Mouse (Mus musculus) ES-E14 (cell line): Measurements from ENCODE around the gene Serpina1e. TPM values are rescaled to one million over a fixed set of nuclear protein-coding genes. Genes with fewer than 3 reads are reported as not detected.

Experiments
- DNase-seq: peaks from one replicate; pipeline ENCODE4 v3.0.0-alpha.2; 2013; ENCODE audit warnings: low read depth, low spot score
- H3K27ac ChIP-seq: 2 replicates; pipeline ENCODE4 v1.5.1; 2012; ENCODE audit warnings: low read depth, mild to moderate bottlenecking, low read length, moderate library complexity, mixed read lengths; ENCODE audit not compliant: poor library complexity, insufficient read depth, severe bottlenecking
- H3K36me3 ChIP-seq: 2 replicates; pipeline ENCODE4 v1.6.1; 2012; ENCODE audit warnings: mild to moderate bottlenecking, low read length, moderate library complexity, mixed read lengths; ENCODE audit not compliant: control insufficient read depth, poor library complexity, insufficient read depth, severe bottlenecking
- H3K4me1 ChIP-seq, 2 experiments: fragments of 150-350 bp in 1 of 2; sonication (generic) in 1 of 2; 2 replicates each; pipeline ENCODE4 v1.6.1; 2012; ENCODE audit warnings: low read length in 2 of 2, mild to moderate bottlenecking in 1 of 2, mixed read lengths in 1 of 2; ENCODE audit not compliant: control insufficient read depth in 2 of 2, insufficient read depth in 2 of 2, poor library complexity in 1 of 2
- H3K4me3 ChIP-seq, 2 experiments: fragments of 150-350 bp in 1 of 2; sonication (generic) in 1 of 2; 2 replicates each; pipeline ENCODE4 v1.5.1; 2012; ENCODE audit warnings: low read length in 2 of 2, low read depth in 1 of 2, mild to moderate bottlenecking in 1 of 2, mixed read lengths in 1 of 2; ENCODE audit not compliant: insufficient read depth in 1 of 2, poor library complexity in 1 of 2, severe bottlenecking in 1 of 2
- H3K9ac ChIP-seq: 2 replicates; pipeline ENCODE4 v1.6.1; 2012; ENCODE audit warnings: low read depth, mild to moderate bottlenecking, low read length, mixed read lengths; ENCODE audit not compliant: poor library complexity, insufficient read depth, severe bottlenecking
- H3K9me3 ChIP-seq: fragments of 150-350 bp; sonication (generic); 2 replicates; pipeline ENCODE4 v1.6.1; 2012; ENCODE audit warnings: low read depth, mild to moderate bottlenecking, low read length; ENCODE audit not compliant: control insufficient read depth, insufficient read depth
- CHD2 ChIP-seq: IDR thresholded peaks from 2 replicates; pipeline ENCODE4 v1.6.1; 2014; ENCODE audit warnings: mild to moderate bottlenecking, low read depth, low read length, inconsistent platforms
- HCFC1 ChIP-seq: IDR thresholded peaks from 2 replicates; pipeline ENCODE4 v1.6.1; 2012; ENCODE audit warnings: low read length, inconsistent platforms, borderline replicate concordance; ENCODE audit not compliant: insufficient read depth
- MAFK ChIP-seq: IDR thresholded peaks from 2 replicates; pipeline ENCODE4 v1.6.1; 2014; ENCODE audit warnings: mild to moderate bottlenecking, low read depth, low read length, inconsistent platforms; ENCODE audit not compliant: insufficient read depth
- ZC3H11A ChIP-seq: IDR thresholded peaks from 2 replicates; pipeline ENCODE4 v1.6.1; 2012; ENCODE audit warnings: low read depth, mild to moderate bottlenecking, inconsistent platforms, low read length, borderline replicate concordance
- ZNF384 ChIP-seq: IDR thresholded peaks from 2 replicates; pipeline ENCODE4 v1.6.1; 2012; ENCODE audit warnings: low read depth, low read length, inconsistent platforms
- in situ Hi-C, 2 experiments: fragments of 600-800 bp; cut with MboI; formaldehyde crosslinking; loops; one replicate each; pipeline ENCODE4 v1.15.1; 2025; ENCODE audit warnings: low sequenced_read_pairs in 2 of 2, inconsistent platforms in 1 of 2; ENCODE audit not compliant: unreplicated experiment in 2 of 2
- total RNA-seq: library from RNA; depleted of rRNA; stranded (reverse); fragments of 300-350 nt; gene quantifications from 2 replicates; pipeline ENCODE4 v1.2.3, GENCODE M21; 2012

The Serpina1e gene
- total RNA-seq, 1 experiment = not detected

DNA sequence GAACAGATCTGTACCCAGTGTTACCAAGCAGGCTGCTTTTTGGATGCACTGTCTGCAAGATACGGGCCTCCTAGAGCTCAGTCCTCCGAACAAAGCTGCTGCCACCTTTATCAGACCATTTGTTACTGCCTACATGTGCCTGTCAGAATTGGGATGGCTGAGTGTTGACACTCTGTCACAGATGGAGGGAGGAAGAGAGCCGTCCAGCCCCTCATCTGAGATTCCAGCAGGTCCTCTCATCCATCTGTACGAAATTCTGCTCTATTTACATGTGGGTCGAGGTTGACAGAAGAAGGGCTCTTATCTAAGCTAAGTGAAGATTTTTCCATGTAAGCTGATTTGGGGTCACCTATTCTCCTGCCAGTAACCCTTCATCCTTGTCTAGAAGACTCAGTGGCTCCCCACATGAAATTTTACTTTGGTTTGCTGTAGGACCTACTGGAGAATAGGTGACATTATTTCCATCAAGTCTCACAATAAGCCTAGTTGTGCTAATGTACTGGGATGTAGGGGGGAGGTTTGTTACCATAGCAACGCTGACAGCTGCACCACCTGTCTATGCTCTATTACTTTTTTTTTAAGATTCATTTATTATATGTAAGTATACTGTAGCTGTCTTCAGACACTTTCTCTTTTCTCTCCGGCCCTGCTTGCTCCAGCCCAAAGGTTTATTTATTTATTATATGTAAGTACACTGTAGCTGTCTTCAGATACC lies 23.0 kb upstream of the Serpina1e start:
- Histone ChIP-seq H3K9me3 (no peaks in the 10 kb centered on the region), H3K4me3 (no peak overlapping the region), H3K4me1 (no peaks in the 10 kb centered on the region), H3K9ac (no peak overlapping the region), H3K27ac (no peak overlapping the region), H3K36me3 (no peaks in the 10 kb centered on the region)
- DNase-seq = no peak
- in situ Hi-C loops = no loop called here
- TF ChIP-seq MAFK (no peak), ZC3H11A (no peak), CHD2 (no peak), HCFC1 (no peak), ZNF384 (no peak)

DNA sequence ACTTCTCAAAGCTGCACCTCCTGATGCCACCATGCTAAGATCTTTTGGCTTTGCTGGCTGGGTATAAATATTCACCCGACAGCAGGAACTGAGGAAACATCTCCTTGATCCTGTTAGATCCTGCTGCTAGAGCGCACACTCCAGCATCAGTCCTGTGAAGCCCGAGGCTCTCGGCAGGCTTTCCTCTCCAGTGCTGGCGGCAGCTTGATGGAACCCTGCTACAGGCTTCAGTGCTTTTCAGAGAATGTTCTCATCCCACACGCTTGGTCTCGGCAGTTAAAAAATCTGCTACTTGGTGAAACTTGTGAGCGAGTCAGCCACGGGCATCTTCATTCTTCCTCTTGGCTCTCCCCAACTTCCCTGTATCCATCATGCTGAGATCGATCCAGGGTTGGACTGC lies 19.5 kb upstream of the Serpina1e start:
- in situ Hi-C loops = no loop called here
- Histone ChIP-seq H3K27ac (no peak overlapping the region), H3K4me1 (no peaks in the 10 kb centered on the region), H3K9ac (no peak overlapping the region), H3K4me3 (no peak overlapping the region), H3K9me3 (no peaks in the 10 kb centered on the region), H3K36me3 (no peaks in the 10 kb centered on the region)
- TF ChIP-seq CHD2 = no peak
- no peak for TF ChIP-seq MAFK
- TF ChIP-seq ZNF384 = no peak
- no peak for TF ChIP-seq ZC3H11A
- no peak for TF ChIP-seq HCFC1
- no peak for DNase-seq

- no peaks in the 10 kb centered on the region for H3K9me3 ChIP-seq
- H3K4me3 ChIP-seq = no peak overlapping the region
- no peak overlapping the region for H3K27ac ChIP-seq
- DNase-seq = no peak
- no peak for TF ChIP-seq ZNF384
- H3K9ac ChIP-seq = no peak overlapping the region
- no peaks in the 10 kb centered on the region for H3K36me3 ChIP-seq
- H3K4me1 ChIP-seq = no peaks in the 10 kb centered on the region
- in situ Hi-C loops = no loop called here
These were observed 19.1 kb upstream of the Serpina1e start for GRCm38 (mm10) chr12:103977846-103978245.

GRCm38 (mm10) chr12:103977060-103977459 lies 18.3 kb upstream of the Serpina1e start:
- H3K4me1 ChIP-seq = no peaks in the 10 kb centered on the region
- in situ Hi-C loops = no loop called here

DNA sequence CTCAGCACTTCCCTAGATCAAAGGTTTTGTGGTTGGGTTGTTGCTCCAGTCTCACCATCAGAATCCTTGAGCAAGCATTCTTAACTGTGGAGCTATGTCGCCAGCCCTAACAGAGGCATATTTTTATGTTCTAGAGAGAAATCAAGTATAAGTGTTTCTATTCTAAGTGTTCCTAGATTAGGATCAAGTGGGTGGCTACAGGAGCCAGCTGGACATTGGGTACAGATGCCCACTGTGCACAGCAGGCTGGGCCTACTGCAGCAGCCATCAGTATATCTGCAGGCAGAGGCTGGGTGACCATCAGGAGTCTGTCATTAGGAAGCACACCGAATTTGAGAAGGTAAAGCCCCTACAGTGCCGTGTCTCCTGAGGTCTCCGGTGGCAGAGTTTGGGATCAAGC lies 12.3 kb upstream of the Serpina1e start:
- Histone ChIP-seq H3K9ac (no peak overlapping the region), H3K36me3 (no peaks in the 10 kb centered on the region), H3K4me3 (no peak overlapping the region), H3K27ac (no peak overlapping the region), H3K4me1 (no peaks in the 10 kb centered on the region), H3K9me3 (peaks cover 5% of the 10 kb centered on the region)
- in situ Hi-C loops = no loop called here
- no peak for TF ChIP-seq ZNF384
- no peak for TF ChIP-seq ZC3H11A
- TF ChIP-seq HCFC1 = no peak
- no peak for TF ChIP-seq CHD2
- no peak for TF ChIP-seq MAFK
- DNase-seq = no peak

More at GRCm38 (mm10) chr12:103977060-103977459, 18.3 kb upstream of the Serpina1e start:
- H3K9me3 ChIP-seq = no peaks in the 10 kb centered on the region
- no peak for DNase-seq
- no peaks in the 10 kb centered on the region for H3K36me3 ChIP-seq
- no peak overlapping the region for H3K27ac ChIP-seq
- H3K4me3 ChIP-seq = no peak overlapping the region
- no peak for TF ChIP-seq MAFK
- H3K9ac ChIP-seq = no peak overlapping the region
